Mouse (Mus musculus) forebrain, embryonic 10.5 days (tissue): ENCODE results near the gene Arap1. TPM values are rescaled to one million over a fixed set of nuclear protein-coding genes. Genes with fewer than 3 reads are reported as not detected.

Experiments
- DNase-seq: peaks from one replicate; pipeline ENCODE4 v3.0.0-alpha.2; 2017; ENCODE audit warnings: low spot score; ENCODE audit errors: extremely low spot score
- H3K27ac ChIP-seq: fragments of 300-500 bp; sonication (generic); 2 replicates; pipeline ENCODE4 v1.5.1; 2016; ENCODE audit warnings: mild to moderate bottlenecking
- H3K27me3 ChIP-seq: fragments of 300-500 bp; sonication (generic); 2 replicates; pipeline ENCODE4 v1.6.1; 2016; ENCODE audit warnings: mild to moderate bottlenecking; ENCODE audit not compliant: poor library complexity, severe bottlenecking
- H3K36me3 ChIP-seq: fragments of 300-500 bp; sonication (generic); replicated peaks from 2 replicates; pipeline ENCODE4 v1.6.1; 2016; ENCODE audit warnings: mild to moderate bottlenecking, moderate library complexity
- H3K4me1 ChIP-seq: fragments of 300-500 bp; sonication (generic); 2 replicates; pipeline ENCODE4 v1.6.1; 2016
- H3K4me3 ChIP-seq: fragments of 300-500 bp; sonication (generic); 2 replicates; pipeline ENCODE4 v1.5.1; 2016; ENCODE audit warnings: mild to moderate bottlenecking, moderate library complexity
- H3K9me3 ChIP-seq: fragments of 300-500 bp; sonication (generic); 2 replicates; pipeline ENCODE4 v1.6.1; 2016; ENCODE audit warnings: mild to moderate bottlenecking, moderate library complexity
- WGBS: fragments of 180-500 bp; shearing (Covaris S2); methylation state at CpG from one replicate; pipeline ENCODE4 v1.1.7; 2016; 5-methylcytosine and 5-hydroxymethylcytosine counted together
- polyA plus RNA-seq: library from polyadenylated mRNA; unstranded; fragments of >200 nt; fragmentation: Nextera tagmentation; extraction: Ambion mirVana; gene quantifications from 2 replicates; pipeline ENCODE4 v1.2.1, GENCODE M21; 2016

Arap1 gene
- polyA plus RNA-seq, 1 experiment from 2014 or later: 12.9 TPM

GRCm38 (mm10) chr7:101459923-101460607, 112.2 kb downstream of the Arap1 start:
- no peak overlapping the region for H3K27ac ChIP-seq
- H3K9me3 ChIP-seq: no peaks in the 10 kb centered on the region
- H3K4me1 ChIP-seq: peaks cover 68% of the 10 kb centered on the region
- 60% methylated on average over 10 of the region's 10 CpGs for WGBS
- no peak overlapping the region for H3K4me3 ChIP-seq
- no peak for DNase-seq
- H3K36me3 ChIP-seq: no peaks in the 10 kb centered on the region
- peaks cover 26% of the 10 kb centered on the region for H3K27me3 ChIP-seq

- Histone ChIP-seq H3K36me3 (no peaks in the 10 kb centered on the region), H3K27me3 (peaks cover 20% of the 10 kb centered on the region), H3K4me3 (no peak overlapping the region), H3K9me3 (no peaks in the 10 kb centered on the region), H3K4me1 (peaks cover 70% of the 10 kb centered on the region), H3K27ac (no peak overlapping the region)
- 53% methylated on average over 10 of the region's 10 CpGs for WGBS
- no peak for DNase-seq
Observed at GRCm38 (mm10) chr7:101460608-101460957, 112.7 kb downstream of the Arap1 start.

GRCm38 (mm10) chr7:101461571-101461970, 113.7 kb downstream of the Arap1 start:
- H3K27ac ChIP-seq: no peak overlapping the region
- 85% methylated on average over 11 of the region's 11 CpGs for WGBS

More at GRCm38 (mm10) chr7:101461571-101461970, 113.7 kb downstream of the Arap1 start:
- Histone ChIP-seq H3K27me3 (peaks cover 12% of the 10 kb centered on the region), H3K36me3 (no peaks in the 10 kb centered on the region), H3K4me3 (no peak overlapping the region), H3K4me1 (peaks cover 75% of the 10 kb centered on the region), H3K9me3 (no peaks in the 10 kb centered on the region)
- no peak for DNase-seq

Other genes starting within 250 kb of the Arap1 start
- 18.4 and 25.9 TPM in 2 replicates for gene Atg16l2, start 45.8 kb upstream of the Arap1 start, polyA plus RNA-seq
- 9.1 and 9.6 TPM in 2 replicates for gene Stard10, start 31.0 kb upstream of the Arap1 start, polyA plus RNA-seq
- gene Gm45837, start 62.8 kb downstream of the Arap1 start, polyA plus RNA-seq: not detected in 2 replicates
- 16.2 and 16.3 TPM in 2 replicates for gene Pde2a, start 73.6 kb downstream of the Arap1 start, polyA plus RNA-seq
- not detected in 2 replicates for gene Art2b, start 237.5 kb downstream of the Arap1 start, polyA plus RNA-seq